Mouse (Mus musculus) megakaryocyte, embryonic 14.5 days (primary cell): Measurements from ENCODE around the gene Gpbar1. TPM values are rescaled to one million over a fixed set of nuclear protein-coding genes. Genes with fewer than 3 reads are reported as not detected.

ENCODE experiments used
- H3K27me3 ChIP-seq: replicated peaks from 2 replicates; pipeline ENCODE3; 2012; ENCODE audit warnings: inconsistent platforms
- H3K36me3 ChIP-seq: replicated peaks from 2 replicates; pipeline ENCODE3; 2012; ENCODE audit warnings: low read length, inconsistent platforms, mixed read lengths
- H3K4me1 ChIP-seq: 2 replicates; pipeline ENCODE4 v1.6.1; 2012; ENCODE audit warnings: inconsistent platforms
- H3K4me3 ChIP-seq: replicated peaks from 2 replicates; pipeline ENCODE3; 2012; ENCODE audit warnings: moderate library complexity, mild to moderate bottlenecking, inconsistent platforms
- H3K9me3 ChIP-seq: 2 replicates; pipeline ENCODE4 v1.6.1; 2012; ENCODE audit warnings: inconsistent platforms
- FLI1 ChIP-seq: IDR thresholded peaks from 2 replicates; pipeline ENCODE4 v1.6.1; 2012; ENCODE audit warnings: low read length, inconsistent platforms, mixed read lengths
- GATA1 ChIP-seq: IDR thresholded peaks from 3 replicates; pipeline ENCODE4 v1.6.1; 2012; ENCODE audit warnings: mixed read lengths, low read length, inconsistent platforms, borderline replicate concordance
- polyA plus RNA-seq: library from polyadenylated mRNA; stranded (reverse); fragments of >175 nt; gene quantifications from 2 replicates; pipeline ENCODE4 v1.2.3, GENCODE M21; 2012; ENCODE audit warnings: low replicate concordance; ENCODE audit not compliant: insufficient read depth

Gpbar1 gene
- polyA plus RNA-seq, 1 experiment = 0.28 TPM

DNA sequence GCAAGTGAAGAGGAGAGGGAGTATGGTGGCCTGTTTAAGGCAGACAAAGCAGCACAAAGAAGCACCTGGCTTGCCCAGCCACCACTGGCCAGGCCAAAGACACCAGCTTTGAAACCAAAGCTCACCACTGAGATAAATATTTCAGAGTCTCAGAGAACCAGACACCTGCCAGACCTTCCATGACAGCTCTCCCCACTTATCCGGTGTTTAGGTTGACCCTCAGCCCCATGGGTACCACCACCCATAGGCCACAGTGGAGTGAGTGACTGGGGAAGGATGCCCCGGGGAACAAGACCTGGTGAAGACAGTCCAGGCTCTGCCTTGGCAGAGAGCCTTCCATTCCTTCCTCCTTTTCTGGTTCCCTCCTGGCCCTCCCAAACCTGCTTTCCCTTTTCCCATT is 24.5 kb downstream of the Gpbar1 start:
- TF ChIP-seq FLI1 (no peak), GATA1 (no peak)
- no peaks in the 10 kb centered on the region for H3K27me3 ChIP-seq
- H3K36me3 ChIP-seq = peaks cover 50% of the 10 kb centered on the region
- H3K9me3 ChIP-seq = peaks cover 5% of the 10 kb centered on the region
- peak overlapping the region; percentile 96 for H3K4me3 ChIP-seq
- peaks cover 78% of the 10 kb centered on the region for H3K4me1 ChIP-seq

GRCm38 (mm10) chr1:74303509-74304338 is 25.4 kb downstream of the Gpbar1 start:
- H3K36me3 ChIP-seq = peaks cover 41% of the 10 kb centered on the region
- TF ChIP-seq GATA1 = no peak
- TF ChIP-seq FLI1 = no peak
- H3K27me3 ChIP-seq = no peaks in the 10 kb centered on the region
- peaks cover 78% of the 10 kb centered on the region for H3K4me1 ChIP-seq
- peak overlapping the region; percentile 96 for H3K4me3 ChIP-seq
- H3K9me3 ChIP-seq = peaks cover 5% of the 10 kb centered on the region

GRCm38 (mm10) chr1:74304339-74304790 is 26.0 kb downstream of the Gpbar1 start:
- peaks cover 34% of the 10 kb centered on the region for H3K36me3 ChIP-seq
- TF ChIP-seq FLI1 = no peak
- no peak for TF ChIP-seq GATA1
- no peaks in the 10 kb centered on the region for H3K27me3 ChIP-seq
- H3K4me1 ChIP-seq = peaks cover 78% of the 10 kb centered on the region
- H3K4me3 ChIP-seq = peak overlapping the region; percentile 96
- H3K9me3 ChIP-seq = peaks cover 5% of the 10 kb centered on the region

DNA sequence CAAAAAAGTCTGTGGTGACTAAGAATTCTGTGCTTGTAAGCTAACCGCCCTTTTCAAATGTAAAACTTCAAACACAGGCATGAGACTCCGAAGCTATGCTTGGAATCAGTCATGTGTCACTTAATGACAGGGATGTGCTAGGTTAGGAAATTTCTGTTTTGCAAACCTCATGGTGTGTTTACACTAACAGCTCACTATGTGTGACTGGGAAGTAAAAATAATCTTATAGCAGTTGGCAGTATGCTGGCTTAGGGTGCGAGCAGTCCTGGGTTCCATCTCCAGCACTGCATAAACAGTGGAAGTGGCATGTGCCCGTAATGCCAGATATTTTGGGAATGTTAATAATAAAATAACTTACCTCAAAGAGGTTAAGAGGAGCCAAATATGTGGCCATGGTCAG is 26.6 kb downstream of the Gpbar1 start:
- no peak overlapping the region for H3K4me3 ChIP-seq
- peaks cover 78% of the 10 kb centered on the region for H3K4me1 ChIP-seq
- H3K27me3 ChIP-seq = no peaks in the 10 kb centered on the region
- TF ChIP-seq FLI1 (no peak), GATA1 (no peak)
- peaks cover 31% of the 10 kb centered on the region for H3K36me3 ChIP-seq
- peaks cover 5% of the 10 kb centered on the region for H3K9me3 ChIP-seq

GRCm38 (mm10) chr1:74305522-74305921 is 27.2 kb downstream of the Gpbar1 start, which contains the start of gene Tmbim1:
Gene Tmbim1 (minus strand): TSS chr1:74305622.
- peaks cover 5% of the 10 kb centered on the region for H3K9me3 ChIP-seq
- no peak for TF ChIP-seq GATA1
- TF ChIP-seq FLI1 = no peak
- peaks cover 77% of the 10 kb centered on the region for H3K4me1 ChIP-seq
- H3K27me3 ChIP-seq = no peaks in the 10 kb centered on the region
- peaks cover 30% of the 10 kb centered on the region for H3K36me3 ChIP-seq
- peak within 1 kb of the TSS; percentile 96 for H3K4me3 ChIP-seq

GRCm38 (mm10) chr1:74307146-74307545 is 28.8 kb downstream of the Gpbar1 start:
- peaks cover 5% of the 10 kb centered on the region for H3K9me3 ChIP-seq
- TF ChIP-seq FLI1 (no peak), GATA1 (no peak)
- peaks cover 68% of the 10 kb centered on the region for H3K4me1 ChIP-seq
- no peaks in the 10 kb centered on the region for H3K27me3 ChIP-seq
- no peak overlapping the region for H3K4me3 ChIP-seq
- peaks cover 14% of the 10 kb centered on the region for H3K36me3 ChIP-seq

GRCm38 (mm10) chr1:74308001-74308964 is 29.9 kb downstream of the Gpbar1 start:
- Histone ChIP-seq H3K27me3 (no peaks in the 10 kb centered on the region), H3K4me3 (no peak overlapping the region), H3K4me1 (peaks cover 68% of the 10 kb centered on the region), H3K36me3 (peaks cover 8% of the 10 kb centered on the region), H3K9me3 (peaks cover 5% of the 10 kb centered on the region)
- TF ChIP-seq GATA1 = no peak
- no peak for TF ChIP-seq FLI1

DNA sequence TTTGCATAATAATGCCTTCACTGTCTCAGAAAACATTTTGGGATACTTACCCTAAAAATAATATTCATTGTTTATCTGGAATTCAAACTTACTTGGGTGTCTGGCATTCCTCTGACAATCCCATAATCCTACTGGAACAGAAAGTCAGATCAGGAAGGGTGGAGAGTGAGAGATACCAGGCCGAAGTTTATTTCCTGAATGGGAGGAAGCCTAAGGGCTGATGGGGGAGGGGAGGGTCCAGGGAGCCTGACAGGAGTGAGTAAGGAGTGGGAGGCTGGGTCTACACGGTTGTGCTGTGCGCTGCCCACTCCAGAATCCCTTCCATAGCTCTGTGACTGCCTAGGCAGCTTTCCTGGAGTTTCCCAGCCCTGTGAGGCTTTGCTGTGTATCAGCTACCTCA is 31.4 kb downstream of the Gpbar1 start:
- Histone ChIP-seq H3K4me1 (peaks cover 70% of the 10 kb centered on the region), H3K27me3 (peaks cover under 1% of the 10 kb centered on the region), H3K4me3 (peak overlapping the region; percentile 76), H3K9me3 (peaks cover 5% of the 10 kb centered on the region), H3K36me3 (peaks cover 8% of the 10 kb centered on the region)
- no peak for TF ChIP-seq FLI1
- TF ChIP-seq GATA1 = no peak

GRCm38 (mm10) chr1:74313049-74313692 is 34.8 kb downstream of the Gpbar1 start:
- H3K36me3 ChIP-seq = no peaks in the 10 kb centered on the region
- peaks cover 69% of the 10 kb centered on the region for H3K4me1 ChIP-seq
- TF ChIP-seq GATA1 (no peak), FLI1 (no peak)
- peaks cover 2% of the 10 kb centered on the region for H3K27me3 ChIP-seq
- peak overlapping the region; percentile 35 for H3K4me3 ChIP-seq
- no peaks in the 10 kb centered on the region for H3K9me3 ChIP-seq
